Mouse (Mus musculus) hindbrain, embryonic 14.5 days (tissue): ENCODE data around the gene Chst8. TPM values are rescaled to one million over a fixed set of nuclear protein-coding genes. Genes with fewer than 3 reads are reported as not detected.

Experiments
- ATAC-seq: fragments of 200-750 bp; cut with Nextera tagmentation; 2 replicates; pipeline ENCODE4 v1.8.0; 2017; ENCODE audit warnings: moderate number of reproducible peaks, mild to moderate bottlenecking, moderate TSS enrichment, moderate library complexity; ENCODE audit not compliant: low FRiP score
- DNase-seq: peaks from one replicate; pipeline ENCODE4 v3.0.0-alpha.2; 2015; ENCODE audit warnings: low spot score
- H3K27ac ChIP-seq: fragments of 300-500 bp; sonication (generic); 2 replicates; pipeline ENCODE4 v1.5.1; 2014; ENCODE audit warnings: mild to moderate bottlenecking, moderate library complexity
- H3K27me3 ChIP-seq: fragments of 300-500 bp; sonication (generic); 2 replicates; pipeline ENCODE4 v1.6.1; 2014; ENCODE audit warnings: mild to moderate bottlenecking, low read length, mixed read lengths; ENCODE audit not compliant: control insufficient read depth, insufficient read depth
- H3K36me3 ChIP-seq: fragments of 300-500 bp; sonication (generic); replicated peaks from 2 replicates; pipeline ENCODE4 v1.6.1; 2014; ENCODE audit not compliant: control insufficient read depth, insufficient read depth
- H3K4me1 ChIP-seq: fragments of 300-500 bp; sonication (generic); replicated peaks from 2 replicates; pipeline ENCODE4 v1.6.1; 2014; ENCODE audit warnings: antibody characterized with exemption, low read length, mixed read lengths; ENCODE audit not compliant: control insufficient read depth, insufficient read depth
- H3K4me2 ChIP-seq: fragments of 300-500 bp; sonication (generic); replicated peaks from 2 replicates; pipeline ENCODE4 v1.6.1; 2014; ENCODE audit warnings: mild to moderate bottlenecking, moderate library complexity
- H3K4me3 ChIP-seq: fragments of 300-500 bp; sonication (generic); replicated peaks from 2 replicates; pipeline ENCODE4 v1.5.1; 2014; ENCODE audit warnings: mild to moderate bottlenecking, low read length
- H3K9ac ChIP-seq: fragments of 300-500 bp; sonication (generic); 2 replicates; pipeline ENCODE4 v1.6.1; 2014
- H3K9me3 ChIP-seq: fragments of 300-500 bp; sonication (generic); 2 replicates; pipeline ENCODE4 v1.6.1; 2016; ENCODE audit warnings: low read length; ENCODE audit not compliant: control insufficient read depth
- WGBS: fragments of 180-500 bp; shearing (Covaris S2); extraction: QIAGEN DNeasy Blood & Tissue Kit; methylation state at CpG from one replicate; pipeline ENCODE4 v1.1.7; 2014; 5-methylcytosine and 5-hydroxymethylcytosine counted together
- polyA plus RNA-seq: library from polyadenylated mRNA; unstranded; fragments of >200 nt; fragmentation: Nextera tagmentation; extraction: Ambion mirVana; gene quantifications from 2 replicates; pipeline ENCODE4 v1.2.1, GENCODE M21; 2014

Gene Chst8
- polyA plus RNA-seq, 1 experiment from 2014 or later = 8.5 TPM

DNA sequence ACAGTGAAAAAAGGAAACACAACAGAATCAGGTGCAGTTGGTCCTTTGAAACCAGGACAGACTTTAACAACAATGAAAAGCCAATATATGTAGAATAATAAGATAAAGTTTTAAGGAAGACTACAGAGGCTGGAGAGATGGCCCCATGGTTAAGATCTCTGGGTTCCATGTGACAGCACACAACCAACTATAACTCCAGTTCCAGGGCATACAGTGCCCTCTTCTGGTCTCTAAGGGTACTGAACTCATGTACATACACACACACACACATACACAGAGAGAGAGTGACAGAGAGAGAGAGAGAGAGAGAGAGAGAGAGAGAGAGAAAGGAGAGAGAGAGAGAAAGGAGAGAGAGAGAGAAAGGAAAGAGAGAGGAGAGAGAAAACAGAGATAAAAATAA, 25.3 kb downstream of the Chst8 start:
- Histone ChIP-seq H3K36me3 (no peaks in the 10 kb centered on the region), H3K4me3 (no peak overlapping the region), H3K27me3 (no peaks in the 10 kb centered on the region), H3K27ac (no peak overlapping the region), H3K4me1 (peaks cover 13% of the 10 kb centered on the region; the same call in 1 of the 2 replicates), H3K9ac (no peak overlapping the region), H3K4me2 (no peak overlapping the region), H3K9me3 (no peaks in the 10 kb centered on the region)
- no peak for DNase-seq
- ATAC-seq = no peak

DNA sequence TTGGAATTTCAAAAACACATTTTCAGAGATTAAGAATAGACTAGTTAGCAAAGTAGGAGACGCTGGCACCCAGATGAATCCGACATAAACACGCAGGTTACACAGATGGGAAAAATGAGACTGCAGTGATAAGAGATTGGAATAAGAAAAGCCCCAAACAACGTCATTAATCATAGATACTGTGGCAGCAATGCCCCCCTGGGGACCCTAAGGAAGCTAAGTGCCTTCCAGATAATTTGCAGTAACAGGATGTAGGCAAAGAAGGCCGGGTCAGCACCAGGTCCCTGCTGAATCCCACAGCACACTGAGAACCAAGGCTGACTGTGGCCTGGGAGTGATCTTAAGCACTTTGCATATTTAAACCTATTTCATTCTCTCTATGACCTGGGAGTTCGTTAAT, 27.5 kb downstream of the Chst8 start:
- Histone ChIP-seq H3K36me3 (no peaks in the 10 kb centered on the region), H3K27ac (0 out of 2 replicates have a peak overlapping the region, but pooled peaks have one; percentile 32), H3K9ac (no peak overlapping the region), H3K4me3 (no peak overlapping the region), H3K9me3 (no peaks in the 10 kb centered on the region), H3K4me1 (peaks cover 13% of the 10 kb centered on the region; the same call in 1 of the 2 replicates), H3K27me3 (no peaks in the 10 kb centered on the region), H3K4me2 (no peak overlapping the region)
- DNase-seq (no peak), ATAC-seq (no peak)
- 44% methylated on average over 6 of the region's 6 CpGs for WGBS

DNA sequence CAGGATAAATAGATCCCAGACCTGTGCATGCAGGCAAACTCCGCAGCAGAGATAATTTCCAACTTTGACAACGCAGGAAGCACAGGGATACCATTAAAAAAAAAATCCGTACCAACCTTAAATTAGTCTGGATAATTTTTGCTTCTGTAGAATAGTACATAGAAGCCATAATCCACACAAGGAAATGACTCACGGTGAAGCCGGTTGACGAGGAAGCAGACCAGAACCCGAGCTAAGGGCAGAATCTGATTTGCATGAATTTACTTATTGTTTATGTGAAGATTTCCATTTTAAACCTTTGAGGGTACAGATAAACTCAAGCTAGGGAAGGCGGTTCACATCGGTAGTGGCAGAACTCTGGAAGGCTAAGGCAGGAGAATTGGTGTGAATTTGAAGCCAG, 28.0 kb downstream of the Chst8 start:
- Histone ChIP-seq H3K36me3 (no peaks in the 10 kb centered on the region), H3K27ac (no peak overlapping the region), H3K4me3 (no peak overlapping the region), H3K9me3 (no peaks in the 10 kb centered on the region), H3K4me1 (peaks cover 13% of the 10 kb centered on the region; the same call in 1 of the 2 replicates), H3K27me3 (no peaks in the 10 kb centered on the region), H3K9ac (no peak overlapping the region), H3K4me2 (no peak overlapping the region)
- WGBS = 56% methylated on average over 9 of the region's 9 CpGs
- ATAC-seq (no peak), DNase-seq (no peak)

DNA sequence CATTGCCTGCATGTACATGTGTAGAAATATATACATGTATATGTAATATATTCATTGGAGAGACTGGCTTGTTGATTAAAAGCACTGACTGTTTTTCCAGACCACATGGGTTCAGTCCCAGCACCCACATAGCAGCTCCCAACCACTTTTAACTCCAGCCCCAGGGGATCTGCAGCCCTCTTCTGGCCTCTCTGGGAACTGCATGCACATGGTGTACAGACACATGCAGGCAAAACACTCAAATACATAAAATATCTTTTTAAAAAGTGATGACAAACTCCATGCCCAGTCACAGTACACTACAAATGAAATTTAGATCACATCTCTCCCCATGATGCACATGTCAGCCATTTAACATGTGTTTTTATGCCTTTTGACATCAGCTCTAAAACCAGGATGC, 30.5 kb downstream of the Chst8 start:
- no peak overlapping the region for H3K4me2 ChIP-seq
- no peaks in the 10 kb centered on the region for H3K27me3 ChIP-seq
- peaks cover 13% of the 10 kb centered on the region; the same call in 1 of the 2 replicates for H3K4me1 ChIP-seq
- no peak overlapping the region for H3K27ac ChIP-seq
- ATAC-seq (no peak), DNase-seq (no peak)
- no peak overlapping the region for H3K4me3 ChIP-seq
- no peak overlapping the region for H3K9ac ChIP-seq
- H3K9me3 ChIP-seq = no peaks in the 10 kb centered on the region
- no peaks in the 10 kb centered on the region for H3K36me3 ChIP-seq

DNA sequence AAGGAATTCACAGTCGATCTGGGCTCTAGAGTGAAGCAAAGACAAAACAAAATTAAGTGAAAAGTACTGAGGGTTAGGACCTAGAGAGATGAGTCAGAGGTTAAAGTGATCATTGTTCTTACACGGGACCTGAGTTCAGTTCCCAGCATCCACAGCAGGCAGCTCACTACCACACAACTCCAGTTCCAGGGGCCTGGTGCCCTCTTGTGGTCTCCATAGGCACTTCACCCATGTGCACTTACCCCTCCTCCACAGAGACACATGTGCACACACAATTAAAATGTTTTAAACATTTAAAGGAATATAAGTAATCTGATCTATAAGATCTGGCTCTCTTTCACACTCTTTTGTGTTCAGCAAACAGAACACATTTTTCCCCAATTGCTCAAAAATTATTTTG, 31.3 kb downstream of the Chst8 start:
- H3K9me3 ChIP-seq = no peaks in the 10 kb centered on the region
- no peaks in the 10 kb centered on the region for H3K27me3 ChIP-seq
- ATAC-seq (no peak), DNase-seq (no peak)
- no peak overlapping the region for H3K9ac ChIP-seq
- no peak overlapping the region for H3K27ac ChIP-seq
- peaks cover 13% of the 10 kb centered on the region; the same call in 1 of the 2 replicates for H3K4me1 ChIP-seq
- no peak overlapping the region for H3K4me3 ChIP-seq
- no peak overlapping the region for H3K4me2 ChIP-seq
- no peaks in the 10 kb centered on the region for H3K36me3 ChIP-seq
- WGBS = 99% methylated on average over 2 of the region's 2 CpGs

DNA sequence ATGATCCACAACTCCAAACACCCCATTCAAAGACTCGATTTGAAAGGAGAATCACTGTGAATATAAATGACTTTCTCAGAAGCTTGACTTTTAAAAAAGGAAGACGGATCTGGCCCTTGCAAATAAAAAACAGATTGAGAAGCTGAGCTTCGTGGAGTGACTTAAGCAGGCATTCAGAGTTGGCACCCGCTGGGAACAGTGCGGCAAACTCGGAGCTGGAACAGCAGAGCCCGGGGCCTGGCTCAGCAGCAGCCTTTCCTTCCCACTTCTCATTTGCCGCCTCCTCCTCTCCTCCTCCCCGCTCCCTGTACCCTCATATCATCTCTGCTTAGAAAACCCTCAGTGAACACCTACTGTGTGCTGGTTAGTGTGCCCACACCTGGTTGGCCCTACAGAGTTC, 34.1 kb downstream of the Chst8 start:
- 13% methylated on average over 9 of the region's 9 CpGs for WGBS
- H3K36me3 ChIP-seq = no peaks in the 10 kb centered on the region
- no peaks in the 10 kb centered on the region for H3K27me3 ChIP-seq
- no peaks in the 10 kb centered on the region for H3K9me3 ChIP-seq
- DNase-seq = no peak
- H3K9ac ChIP-seq = no peak overlapping the region
- H3K4me3 ChIP-seq = no peak overlapping the region
- H3K4me1 ChIP-seq = peaks cover 24% of the 10 kb centered on the region
- H3K4me2 ChIP-seq = no peak overlapping the region
- ATAC-seq = peak; percentile 38; the same call in 1 of the 2 replicates
- H3K27ac ChIP-seq = no peak overlapping the region

DNA sequence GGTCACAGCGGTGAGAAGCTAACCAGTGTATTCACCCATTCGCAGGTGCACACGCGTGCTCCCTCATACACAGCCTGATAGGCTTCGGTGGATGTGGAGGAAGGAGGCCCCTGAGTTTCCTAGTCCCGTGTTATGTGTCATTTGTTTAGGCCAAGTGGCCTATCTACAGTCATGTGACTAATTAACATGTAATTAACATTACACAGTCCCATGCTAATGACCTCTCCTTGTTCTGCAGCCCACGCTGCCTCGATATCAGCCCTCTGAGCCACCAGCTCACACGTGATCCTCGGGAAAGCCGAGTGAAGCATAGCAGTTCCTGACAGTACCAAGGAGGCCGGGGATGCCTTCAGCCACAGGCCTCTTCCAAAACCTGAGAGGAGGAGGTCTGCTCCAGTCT, 36.9 kb downstream of the Chst8 start:
- H3K4me2 ChIP-seq = no peak overlapping the region
- no peak overlapping the region for H3K9ac ChIP-seq
- DNase-seq (no peak), ATAC-seq (peak; percentile 24; the same call in 1 of the 2 replicates)
- H3K36me3 ChIP-seq = no peaks in the 10 kb centered on the region
- peaks cover 27% of the 10 kb centered on the region for H3K4me1 ChIP-seq
- no peaks in the 10 kb centered on the region for H3K27me3 ChIP-seq
- no peak overlapping the region for H3K27ac ChIP-seq
- no peaks in the 10 kb centered on the region for H3K9me3 ChIP-seq
- H3K4me3 ChIP-seq = no peak overlapping the region
- 47% methylated on average over 12 of the region's 12 CpGs for WGBS

DNA sequence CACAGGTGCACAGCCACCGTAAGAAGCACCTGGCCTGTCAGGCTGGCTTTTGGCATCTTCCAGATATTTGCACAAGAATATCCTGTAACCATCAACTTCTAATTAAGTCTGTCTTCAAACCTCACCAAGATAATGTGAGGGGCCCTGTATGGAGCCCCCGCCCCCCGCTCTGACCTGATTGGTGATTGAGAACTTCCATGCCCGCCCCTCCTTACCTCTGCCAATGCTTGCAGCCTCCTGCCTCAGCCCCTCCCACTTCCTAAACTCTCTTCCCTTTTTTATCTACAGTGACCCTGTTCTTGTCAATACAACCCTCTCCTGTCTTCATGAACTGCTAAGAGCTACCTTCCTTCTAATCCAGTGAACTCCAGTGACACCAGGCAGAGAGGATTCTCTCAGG, 37.6 kb downstream of the Chst8 start:
- ATAC-seq (no peak), DNase-seq (no peak)
- Histone ChIP-seq H3K36me3 (no peaks in the 10 kb centered on the region), H3K27me3 (no peaks in the 10 kb centered on the region), H3K4me3 (no peak overlapping the region), H3K4me2 (no peak overlapping the region), H3K4me1 (peaks cover 27% of the 10 kb centered on the region), H3K9ac (no peak overlapping the region), H3K9me3 (no peaks in the 10 kb centered on the region), H3K27ac (no peak overlapping the region)
- 75% methylated on average over 4 of the region's 4 CpGs for WGBS

DNA sequence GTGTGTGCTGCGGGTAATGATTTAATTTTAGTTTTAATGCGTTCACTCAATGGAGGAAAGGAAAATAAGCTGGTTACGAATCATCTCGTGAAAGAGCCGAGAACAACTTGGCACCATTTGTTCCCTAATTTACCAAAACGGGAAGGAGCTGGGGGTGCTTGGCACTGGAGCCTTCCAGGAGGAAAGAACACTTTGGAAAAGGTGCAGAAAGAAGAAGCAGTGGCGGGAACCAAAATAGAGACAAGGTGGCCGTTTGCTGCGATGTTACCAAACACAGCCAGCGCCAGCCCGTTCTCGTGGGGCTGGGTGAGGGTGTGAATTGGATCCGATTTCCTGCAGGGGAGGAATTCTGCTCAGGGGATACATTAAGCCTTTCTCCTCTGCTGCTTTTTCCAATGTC, 38.5 kb downstream of the Chst8 start:
- 28% methylated on average over 13 of the region's 13 CpGs for WGBS
- ATAC-seq (no peak), DNase-seq (no peak)
- Histone ChIP-seq H3K4me1 (peaks cover 27% of the 10 kb centered on the region), H3K9ac (no peak overlapping the region), H3K27ac (peak overlapping the region; percentile 73), H3K4me3 (no peak overlapping the region), H3K36me3 (no peaks in the 10 kb centered on the region), H3K27me3 (no peaks in the 10 kb centered on the region), H3K4me2 (peak overlapping the region; percentile 30), H3K9me3 (no peaks in the 10 kb centered on the region)

DNA sequence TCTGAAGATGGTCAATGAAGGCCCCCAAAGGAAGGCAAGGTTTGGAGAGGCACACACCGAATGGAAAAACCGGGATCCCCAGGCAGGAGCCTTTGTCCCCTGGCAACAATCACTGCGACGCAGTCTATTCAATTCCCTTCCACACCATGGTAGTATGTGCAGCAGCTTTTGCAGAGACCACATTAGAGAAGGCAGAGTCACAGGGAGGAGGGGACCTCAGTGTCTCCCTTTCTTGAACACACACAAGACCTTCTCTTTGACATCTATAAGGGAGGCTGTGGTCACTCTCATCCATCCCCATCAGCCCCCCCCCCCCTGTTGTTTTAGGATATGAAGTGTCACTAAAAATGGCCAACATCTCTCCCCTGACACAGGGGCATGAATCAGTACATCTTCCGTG, 39.2 kb downstream of the Chst8 start:
- H3K27me3 ChIP-seq = no peaks in the 10 kb centered on the region
- no peak overlapping the region for H3K4me3 ChIP-seq
- H3K9me3 ChIP-seq = no peaks in the 10 kb centered on the region
- H3K36me3 ChIP-seq = no peaks in the 10 kb centered on the region
- H3K27ac ChIP-seq = peak overlapping the region; percentile 73
- H3K4me1 ChIP-seq = peaks cover 27% of the 10 kb centered on the region
- peak; percentile 29; the same call in 1 of the 2 replicates for ATAC-seq
- 27% methylated on average over 5 of the region's 5 CpGs for WGBS
- peak overlapping the region; percentile 32 for H3K9ac ChIP-seq
- no peak for DNase-seq
- H3K4me2 ChIP-seq = peak overlapping the region; percentile 30
